ENCODE assay signal across 26 mouse cellular contexts in the genomic region with DNA sequence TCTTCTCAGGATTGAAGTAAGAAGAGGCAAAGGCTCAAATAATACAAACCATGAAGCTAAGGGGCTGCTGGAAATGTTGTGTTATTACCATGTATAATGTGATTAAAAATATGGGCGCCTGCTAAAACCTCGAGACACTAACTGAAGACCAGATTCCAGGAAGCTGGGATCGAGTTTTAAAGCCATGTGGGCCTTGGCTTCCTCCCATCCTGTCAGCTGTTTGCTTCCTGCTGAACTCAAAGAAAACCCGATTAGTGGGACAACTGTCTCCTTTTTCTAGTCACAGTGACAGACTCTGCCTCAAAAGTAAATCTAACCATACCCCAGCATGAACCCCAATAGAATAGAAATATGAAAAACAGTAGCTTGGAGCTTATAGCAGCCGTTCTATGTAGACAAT.
DNase-seq lines count a peak whose midpoint lies in the region; ATAC-seq and TF ChIP-seq lines count a peak whose summit lies in the region.
"Had no signal": no experiment of that assay in that cellular context is flagged by ENCODE, and none has a peak within 500 bp of the region (broad histone marks: within the 10 kb centered on the region; RNA-seq: fewer than 3 reads in every experiment).

No protein-coding gene starts in this region.

- ATAC-seq in heart, embryonic 11.5 days (replicated peaks; ENCODE audit: insufficient number of reproducible peaks, low FRiP score, low TSS enrichment): no peak
- ATAC-seq: forebrain, embryonic 15.5 days; liver, embryonic 12.5 days; liver, postnatal 0 days; midbrain, embryonic 13.5 days; Patski had no signal

- TF ChIP-seq CTCF in brain, embryonic 14.5 days (IDR thresholded peaks at IDR 0.05; ENCODE audit: borderline replicate concordance, extremely low read depth, insufficient read depth, insufficient read length): no peak

- no peaks in the 10 kb centered on the region for H3K27me3 ChIP-seq in heart, embryonic 11.5 days (ENCODE audit: control insufficient read depth, insufficient read depth, low read length)
- H3K27me3 ChIP-seq: forebrain, embryonic 15.5 days; heart, embryonic 15.5 days; hindbrain, embryonic 15.5 days; liver, embryonic 12.5 days; midbrain, embryonic 13.5 days; neural tube, embryonic 15.5 days; Patski had no signal

- H3K9ac ChIP-seq in heart, embryonic 11.5 days (ENCODE audit: low read depth, low read length): no peak overlapping the region
- H3K9ac ChIP-seq: forebrain, embryonic 15.5 days; heart, embryonic 15.5 days; hindbrain, embryonic 15.5 days; liver, embryonic 12.5 days; liver, postnatal 0 days; midbrain, embryonic 13.5 days; neural tube, embryonic 15.5 days had no signal

- H3K36me3 ChIP-seq in heart, embryonic 11.5 days (ENCODE audit: control insufficient read depth, insufficient read depth, low read length): no peaks in the 10 kb centered on the region
- H3K36me3 ChIP-seq: forebrain, embryonic 15.5 days; G1E; heart, embryonic 15.5 days; hindbrain, embryonic 15.5 days; liver, embryonic 12.5 days; midbrain, embryonic 13.5 days; neural tube, embryonic 15.5 days had no signal

- no peak overlapping the region for H3K4me2 ChIP-seq in heart, embryonic 11.5 days
- H3K4me2 ChIP-seq: forebrain, embryonic 15.5 days; heart, embryonic 15.5 days; hindbrain, embryonic 15.5 days; liver, embryonic 12.5 days; midbrain, embryonic 13.5 days; neural tube, embryonic 15.5 days had no signal

- H3K9me3 ChIP-seq in heart, embryonic 11.5 days (replicated peaks; ENCODE audit: control insufficient read depth, low read length): no peaks in the 10 kb centered on the region
- H3K9me3 ChIP-seq: forebrain, embryonic 15.5 days; heart, embryonic 15.5 days; hindbrain, embryonic 15.5 days; liver, embryonic 12.5 days; midbrain, embryonic 13.5 days; neural tube, embryonic 15.5 days had no signal

- H3K27ac ChIP-seq in heart, embryonic 11.5 days (ENCODE audit: low read depth, low read length): no peak overlapping the region
- H3K27ac ChIP-seq: forebrain, embryonic 15.5 days; heart, embryonic 15.5 days; hindbrain, embryonic 15.5 days; liver, embryonic 12.5 days; macrophage; midbrain, embryonic 13.5 days; neural tube, embryonic 15.5 days had no signal

- no peak overlapping the region for H3K4me3 ChIP-seq in heart, embryonic 11.5 days (ENCODE audit: low read depth, low read length)
- H3K4me3 ChIP-seq: forebrain, embryonic 15.5 days; heart, embryonic 15.5 days; hindbrain, embryonic 15.5 days; liver, embryonic 12.5 days; midbrain, embryonic 13.5 days; neural tube, embryonic 15.5 days had no signal

- WGBS in heart, embryonic 11.5 days (ENCODE audit: insufficient replicate concordance): 70% methylated on average over 5 of the region's 5 CpGs

- H3K4me1 ChIP-seq in heart, embryonic 11.5 days (ENCODE audit: control insufficient read depth, insufficient read depth, low read length): no peaks in the 10 kb centered on the region
- H3K4me1 ChIP-seq: forebrain, embryonic 15.5 days; heart, embryonic 15.5 days; hindbrain, embryonic 15.5 days; liver, embryonic 12.5 days; midbrain, embryonic 13.5 days; neural tube, embryonic 15.5 days had no signal

- peak; percentile 14 to 42 for DNase-seq in cerebellum, postnatal 14 days
- DNase-seq in cerebellum, adult 8-10 months: no peak
- peak; percentile 31 for DNase-seq in heart, postnatal 4 days
- DNase-seq in kidney, postnatal 14 days: peak; percentile 48
- DNase-seq in kidney, adult 9 months: no peak
- DNase-seq in brain, embryonic 14.5 days (ENCODE audit: low read depth): peak; percentile 8
- DNase-seq: adrenal gland, postnatal 10 days; cerebellum, adult 11 months; cerebellum, adult 9-11 months; gastrocnemius, postnatal 25 days; heart, adult 18-20 months; liver, postnatal 0 days; lung, postnatal 10 days; retina, postnatal 1 day; right cerebral cortex, postnatal 14 days; thymus, postnatal 4 days had no signal

- no peak for TF ChIP-seq POLR2A in brain, embryonic 14.5 days (IDR thresholded peaks at IDR 0.05; ENCODE audit: borderline replicate concordance, extremely low read depth, insufficient read depth, insufficient read length, poor library complexity, severe bottlenecking)

Comparison
In these comparisons a context has a peak if more than half of its experiments do, and no peak if none do; other contexts are left out.
1. DNase-seq: peak in cerebellum, postnatal 14 days (2 of 2), heart, postnatal 4 days (single experiment), kidney, postnatal 14 days (single experiment) and brain, embryonic 14.5 days (single experiment); none in cerebellum, adult 8-10 months (single experiment) and kidney, adult 9 months (single experiment).